Mouse (Mus musculus) E14TG2a.4 (cell line): ENCODE results near the gene Map3k3.
"Not testable (repeated sequence)": the region's sequence is repeated elsewhere in the genome, so short reads cannot be mapped to it uniquely, and the experiment has no call there.

Experiments
- H3K27me3 ChIP-seq: 2 replicates; pipeline ENCODE4 v1.6.1; 2014; ENCODE audit warnings: low read length, control low read depth; ENCODE audit not compliant: insufficient read depth
- H3K36me3 ChIP-seq: 2 replicates; pipeline ENCODE4 v1.6.1; 2014; ENCODE audit warnings: low read length, control low read depth; ENCODE audit not compliant: insufficient read depth
- H3K4me1 ChIP-seq: replicated peaks from 2 replicates; pipeline ENCODE4 v1.6.1; 2014; ENCODE audit warnings: low read depth, low read length, control low read depth
- H3K4me3 ChIP-seq: replicated peaks from 2 replicates; pipeline ENCODE4 v1.5.1; 2014; ENCODE audit warnings: mild to moderate bottlenecking, low read length
- H3K9me3 ChIP-seq: 2 replicates; pipeline ENCODE4 v1.6.1; 2014; ENCODE audit warnings: low read length, control low read depth
- CTCF ChIP-seq: conservative IDR thresholded peaks from 2 replicates; pipeline ENCODE4 v1.5.1; 2014; ENCODE audit warnings: low read length
- NANOG ChIP-seq: IDR thresholded peaks from 2 replicates; pipeline ENCODE4 v1.6.1; 2014; ENCODE audit warnings: borderline replicate concordance, low read length, mixed read lengths
- POU5F1 ChIP-seq: IDR thresholded peaks from 2 replicates; pipeline ENCODE4 v1.6.1; 2014; ENCODE audit warnings: low read length, borderline replicate concordance

Map3k3 gene

GRCm38 (mm10) chr11:106065923-106066571 lies 18.4 kb upstream of the Map3k3 start, which contains the start of gene Taco1:
Taco1 (plus strand) TSS chr11:106066061.
- Histone ChIP-seq H3K4me1 (peaks cover 16% of the 10 kb centered on the region), H3K4me3 (peak within 1 kb of the TSS; percentile 100), H3K36me3 (peaks cover 11% of the 10 kb centered on the region), H3K9me3 (no peaks in the 10 kb centered on the region), H3K27me3 (peaks cover 2% of the 10 kb centered on the region)
- TF ChIP-seq POU5F1 (peak; percentile 27; the same call in 1 of the 2 replicates), NANOG (no peak), CTCF (peak; percentile 35)

GRCm38 (mm10) chr11:106066616-106067015 lies 17.8 kb upstream of the Map3k3 start:
- peak overlapping the region; percentile 100 for H3K4me3 ChIP-seq

GRCm38 (mm10) chr11:106073774-106074173 lies 10.6 kb upstream of the Map3k3 start:
- no peak overlapping the region for H3K4me3 ChIP-seq
- TF ChIP-seq POU5F1 (no peak), NANOG (no peak), CTCF (no peak)
- no peaks in the 10 kb centered on the region for H3K4me1 ChIP-seq

More at GRCm38 (mm10) chr11:106066616-106067015, 17.8 kb upstream of the Map3k3 start:
- peaks cover 14% of the 10 kb centered on the region for H3K36me3 ChIP-seq
- peaks cover 16% of the 10 kb centered on the region for H3K4me1 ChIP-seq
- not testable (repeated sequence) for H3K27me3 ChIP-seq, H3K9me3 ChIP-seq

GRCm38 (mm10) chr11:106076321-106076720 lies 8.1 kb upstream of the Map3k3 start:
- peak; percentile 91 for TF ChIP-seq CTCF
- TF ChIP-seq POU5F1, result no peak
- Histone ChIP-seq H3K27me3 (no peaks in the 10 kb centered on the region), H3K36me3 (peaks cover 26% of the 10 kb centered on the region), H3K4me3 (no peak overlapping the region), H3K9me3 (no peaks in the 10 kb centered on the region), H3K4me1 (no peaks in the 10 kb centered on the region)

More at GRCm38 (mm10) chr11:106073774-106074173, 10.6 kb upstream of the Map3k3 start:
- Histone ChIP-seq H3K36me3 (peaks cover 37% of the 10 kb centered on the region), H3K27me3 (no peaks in the 10 kb centered on the region), H3K9me3 (no peaks in the 10 kb centered on the region)

- Histone ChIP-seq H3K4me1 (peaks cover 22% of the 10 kb centered on the region), H3K4me3 (peak overlapping the region; percentile 99), H3K9me3 (no peaks in the 10 kb centered on the region), H3K27me3 (no peaks in the 10 kb centered on the region), H3K36me3 (no peaks in the 10 kb centered on the region)
- TF ChIP-seq POU5F1, result no peak
- no peak for TF ChIP-seq CTCF
- no peak for TF ChIP-seq NANOG
These were observed 623 bp downstream of the Map3k3 start for GRCm38 (mm10) chr11:106084911-106085561.

- no peak for TF ChIP-seq POU5F1
- TF ChIP-seq NANOG, result no peak
- no peak for TF ChIP-seq CTCF
These were observed 13.8 kb downstream of the Map3k3 start for GRCm38 (mm10) chr11:106098223-106098622.

GRCm38 (mm10) chr11:106102866-106103265 lies 18.5 kb downstream of the Map3k3 start:
- peaks cover 16% of the 10 kb centered on the region for H3K36me3 ChIP-seq
- TF ChIP-seq CTCF (no peak), POU5F1 (no peak), NANOG (no peak)
- H3K4me1 ChIP-seq, result no peaks in the 10 kb centered on the region
- H3K4me3 ChIP-seq, result no peak overlapping the region
- no peaks in the 10 kb centered on the region for H3K27me3 ChIP-seq
- H3K9me3 ChIP-seq, result no peaks in the 10 kb centered on the region

More at GRCm38 (mm10) chr11:106098223-106098622, 13.8 kb downstream of the Map3k3 start:
- no peaks in the 10 kb centered on the region for H3K27me3 ChIP-seq
- peaks cover 16% of the 10 kb centered on the region for H3K36me3 ChIP-seq
- 0 out of 2 replicates have a peak, but pooled peaks cover 3% of the 10 kb centered on the region for H3K4me1 ChIP-seq
- no peaks in the 10 kb centered on the region for H3K9me3 ChIP-seq
- H3K4me3 ChIP-seq, result no peak overlapping the region

- peaks cover 17% of the 10 kb centered on the region for H3K36me3 ChIP-seq
- TF ChIP-seq POU5F1 (no peak), CTCF (no peak), NANOG (no peak)
- H3K4me1 ChIP-seq, result peaks cover 12% of the 10 kb centered on the region
- H3K27me3 ChIP-seq, result no peaks in the 10 kb centered on the region
- no peak overlapping the region for H3K4me3 ChIP-seq
- no peaks in the 10 kb centered on the region for H3K9me3 ChIP-seq
These were observed 21.7 kb downstream of the Map3k3 start for GRCm38 (mm10) chr11:106106047-106106587.
